Mouse (Mus musculus): Measurements from ENCODE around the gene Cacnb3.
"Not testable (repeated sequence)": the region's sequence is repeated elsewhere in the genome, so short reads cannot be mapped to it uniquely, and the experiment has no call there.

Gene Cacnb3

DNA sequence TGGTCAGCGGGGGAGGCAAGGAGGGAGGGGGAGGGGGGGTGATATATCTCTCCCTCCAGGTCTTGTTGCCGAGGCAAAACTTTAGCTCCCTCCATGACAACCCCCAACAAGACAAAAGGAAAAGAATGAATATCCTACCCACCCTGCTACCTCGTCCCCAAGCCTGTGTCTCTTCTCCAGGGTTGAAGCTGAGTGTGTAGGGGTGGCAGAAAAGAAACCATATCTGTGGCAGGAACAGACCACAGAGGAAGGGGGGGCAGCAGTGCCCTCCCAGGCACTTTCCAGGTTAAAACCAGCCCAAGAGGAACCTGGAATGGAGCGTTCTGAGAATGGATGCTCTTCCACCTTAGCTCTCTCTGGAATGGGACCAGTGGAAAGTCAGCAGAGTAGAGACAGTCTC, at the start of gene Cacnb3:
Gene Cacnb3, plus strand, starts transcription at position 301 of the 400 bp plus-strand sequence.
- in situ Hi-C loops (cut with MboI; ENCODE audit: low pct_unique_long_range_greater_than_20kb in 1 of 2, low sequenced_read_pairs in 2 of 2, unreplicated experiment in 1 of 2) = no loop called here

DNA sequence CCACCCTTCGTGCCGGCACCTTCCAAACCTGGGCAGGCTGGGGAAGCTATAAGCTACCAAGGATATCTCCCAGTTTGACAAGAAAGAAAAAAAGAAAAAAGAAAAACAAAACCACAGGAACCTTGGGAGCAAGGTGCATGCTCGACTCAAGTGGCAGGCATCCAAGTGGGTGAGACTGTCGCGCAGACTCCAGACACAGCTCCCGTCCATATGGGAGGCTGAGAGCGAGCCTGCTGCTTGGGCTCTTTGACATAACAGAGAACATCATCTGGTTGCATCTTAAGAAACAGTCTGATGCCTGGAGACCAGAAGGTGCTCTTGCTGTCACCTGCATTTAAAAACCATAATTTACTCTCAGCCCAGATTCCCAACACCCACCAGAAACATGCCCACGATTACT, 48.2 kb upstream of the Cacnb3 start:
- in situ Hi-C loops (cut with MboI; ENCODE audit: low pct_unique_long_range_greater_than_20kb in 1 of 2, low sequenced_read_pairs in 2 of 2, unreplicated experiment in 1 of 2) = no loop called here

DNA sequence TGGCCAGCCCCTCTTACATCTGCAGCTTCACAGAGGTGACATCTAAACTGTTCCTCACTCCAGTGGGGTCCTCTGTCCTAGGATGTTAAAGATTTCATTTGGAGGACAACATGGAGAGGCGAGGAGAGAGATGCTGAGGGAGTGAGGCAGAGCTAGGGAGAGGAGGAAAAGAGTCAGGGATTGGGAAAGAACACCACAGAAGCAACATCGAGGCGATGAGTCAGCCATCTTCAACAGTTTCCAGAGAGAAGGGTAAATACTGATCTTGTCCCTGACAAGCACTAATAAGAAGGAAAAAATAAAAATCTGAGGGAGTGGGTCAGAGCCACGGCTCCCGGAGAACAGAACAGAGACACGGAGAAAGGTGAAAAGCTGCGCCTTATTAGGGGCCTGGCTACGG, 47.6 kb upstream of the Cacnb3 start:
- in situ Hi-C loops (cut with MboI; ENCODE audit: low pct_unique_long_range_greater_than_20kb in 1 of 2, low sequenced_read_pairs in 2 of 2, unreplicated experiment in 1 of 2) = no loop called here

DNA sequence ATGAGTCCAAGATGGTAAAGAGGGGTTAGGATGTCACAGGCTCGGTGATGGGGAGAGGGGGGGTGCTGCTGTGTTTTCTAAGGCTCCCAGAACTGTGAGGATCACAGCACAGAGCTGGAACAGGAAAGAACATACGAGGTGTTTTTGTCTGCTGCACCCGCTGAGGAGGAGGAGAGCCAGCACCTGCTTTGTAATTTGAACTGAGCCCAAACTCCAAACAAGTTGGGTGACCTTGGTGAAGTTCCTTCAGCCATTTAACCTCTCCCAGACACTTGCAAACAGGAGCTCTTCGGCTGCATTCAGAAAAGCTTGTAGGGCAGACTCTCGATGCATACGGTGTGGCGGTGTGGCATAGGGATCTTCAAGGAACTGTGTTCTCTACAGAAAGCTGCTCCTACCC, 45.2 kb upstream of the Cacnb3 start:
- in situ Hi-C loops (cut with MboI; ENCODE audit: low pct_unique_long_range_greater_than_20kb in 1 of 2, low sequenced_read_pairs in 2 of 2, unreplicated experiment in 1 of 2) = no loop called here

DNA sequence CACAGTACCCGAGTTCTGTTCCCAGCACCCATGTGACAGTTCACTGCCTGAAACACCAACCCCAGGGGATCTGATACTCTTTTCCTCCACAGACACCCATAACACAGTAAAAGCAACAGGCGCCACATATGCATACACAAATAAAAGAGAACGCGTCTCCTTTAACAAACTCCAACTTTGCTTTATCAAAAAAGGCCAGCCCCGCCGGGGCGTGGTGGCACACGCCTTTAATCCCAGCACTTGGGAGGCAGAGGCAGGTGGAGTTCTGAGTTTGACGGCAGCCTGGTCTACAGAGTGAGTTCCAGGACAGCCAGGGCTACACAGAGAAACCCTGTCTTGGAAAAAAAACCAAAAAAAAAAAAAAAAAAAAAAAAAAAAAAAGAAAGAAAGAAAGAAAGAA, 44.5 kb upstream of the Cacnb3 start:
- in situ Hi-C loops (cut with MboI; ENCODE audit: low pct_unique_long_range_greater_than_20kb in 1 of 2, low sequenced_read_pairs in 2 of 2, unreplicated experiment in 1 of 2) = not testable (repeated sequence)

DNA sequence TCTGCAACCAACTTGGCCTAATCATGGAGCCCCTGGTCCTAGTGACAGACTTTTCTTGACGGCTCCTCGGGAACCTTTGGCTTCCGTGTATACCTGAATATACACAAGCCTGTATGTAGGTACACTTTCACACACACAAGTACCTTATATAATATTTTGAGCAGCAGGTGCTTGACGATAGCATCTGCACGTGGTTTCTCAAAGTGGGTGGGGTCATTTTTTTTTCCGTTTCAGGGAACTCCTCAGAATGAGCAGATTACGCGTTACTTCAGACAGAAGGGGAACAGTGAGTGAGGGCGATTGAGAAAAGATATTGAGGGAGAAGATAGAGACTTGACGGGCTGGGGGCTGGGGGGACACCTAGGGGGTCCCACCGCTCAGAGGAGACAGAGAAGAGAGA, 42.9 kb upstream of the Cacnb3 start:
- in situ Hi-C loops (cut with MboI; ENCODE audit: low pct_unique_long_range_greater_than_20kb in 1 of 2, low sequenced_read_pairs in 2 of 2, unreplicated experiment in 1 of 2) = no loop called here

DNA sequence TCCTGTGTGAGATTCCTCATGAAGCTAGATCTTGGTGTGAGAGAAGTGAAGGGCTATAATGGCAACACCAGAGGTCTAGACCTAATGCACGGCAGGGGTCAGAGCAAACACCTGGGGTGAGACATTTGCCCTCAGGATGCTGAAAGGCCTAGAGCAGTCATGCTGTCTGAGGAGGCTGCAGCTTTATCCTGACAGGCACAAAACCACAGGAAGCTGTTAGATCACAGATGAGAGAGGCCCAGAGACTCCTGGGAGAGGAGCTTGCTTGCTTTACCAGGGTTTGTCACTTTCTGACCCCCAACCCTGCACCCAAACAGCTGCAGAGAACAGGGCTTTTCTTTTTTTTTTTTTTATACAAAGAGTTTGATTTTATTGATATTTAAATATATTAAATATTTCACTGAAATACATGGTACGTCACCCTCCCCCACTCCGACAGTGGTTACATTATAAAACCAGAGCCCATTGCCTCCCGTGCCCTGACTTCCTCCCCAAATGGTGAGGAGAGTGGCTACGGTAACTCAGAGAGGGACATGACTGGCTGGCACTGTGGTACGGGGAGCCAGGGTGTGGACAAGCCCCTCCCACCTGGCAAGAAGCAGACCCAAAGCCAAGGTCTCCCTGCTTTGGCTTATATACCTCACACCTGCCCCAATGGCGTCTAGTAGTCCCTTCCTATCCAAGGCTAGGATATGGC, 40.9 kb upstream of the Cacnb3 start:
- in situ Hi-C loops (cut with MboI; ENCODE audit: low pct_unique_long_range_greater_than_20kb in 1 of 2, low sequenced_read_pairs in 2 of 2, unreplicated experiment in 1 of 2) = no loop called here

DNA sequence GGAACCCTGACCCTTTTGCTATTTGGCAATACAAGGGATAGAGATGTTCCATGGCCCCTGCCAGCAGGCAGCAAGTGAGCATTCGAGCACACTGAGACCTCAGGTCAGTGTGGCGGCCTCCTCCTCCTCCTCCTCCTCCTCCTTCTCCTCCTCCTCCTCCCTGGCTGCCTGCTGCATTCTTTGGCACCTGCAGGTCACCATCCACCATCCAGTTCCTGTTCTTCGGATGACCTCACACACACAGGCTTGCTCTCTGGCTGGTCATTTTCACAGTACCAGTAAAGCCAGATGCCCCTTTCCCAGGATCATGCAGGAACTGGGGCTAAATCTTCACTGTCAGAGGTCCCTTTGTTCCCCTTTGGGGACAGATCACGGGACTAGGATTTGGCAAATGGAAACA, 39.2 kb upstream of the Cacnb3 start:
- in situ Hi-C loops (cut with MboI; ENCODE audit: low pct_unique_long_range_greater_than_20kb in 1 of 2, low sequenced_read_pairs in 2 of 2, unreplicated experiment in 1 of 2) = no loop called here

DNA sequence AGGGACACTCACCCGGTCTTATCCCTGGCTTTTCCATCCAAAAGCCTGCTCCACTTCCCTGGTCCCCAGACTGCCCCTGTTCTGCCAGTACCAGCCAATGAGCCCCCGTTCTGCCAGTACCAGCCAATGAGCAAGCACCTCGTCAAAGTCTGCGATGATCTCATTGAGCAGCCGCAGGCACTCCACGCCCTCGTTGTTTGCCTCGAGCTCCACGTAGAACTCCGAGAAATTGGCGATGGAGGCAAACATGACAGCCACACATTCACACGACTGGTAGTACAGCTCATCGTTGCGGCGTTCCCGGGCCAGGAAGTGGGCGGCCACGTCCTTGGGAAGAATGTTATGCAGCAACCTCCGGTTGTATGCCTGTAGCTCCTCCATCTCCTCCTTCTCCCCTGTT, 36.4 kb upstream of the Cacnb3 start:
- in situ Hi-C loops (cut with MboI; ENCODE audit: low pct_unique_long_range_greater_than_20kb in 1 of 2, low sequenced_read_pairs in 2 of 2, unreplicated experiment in 1 of 2) = no loop called here

DNA sequence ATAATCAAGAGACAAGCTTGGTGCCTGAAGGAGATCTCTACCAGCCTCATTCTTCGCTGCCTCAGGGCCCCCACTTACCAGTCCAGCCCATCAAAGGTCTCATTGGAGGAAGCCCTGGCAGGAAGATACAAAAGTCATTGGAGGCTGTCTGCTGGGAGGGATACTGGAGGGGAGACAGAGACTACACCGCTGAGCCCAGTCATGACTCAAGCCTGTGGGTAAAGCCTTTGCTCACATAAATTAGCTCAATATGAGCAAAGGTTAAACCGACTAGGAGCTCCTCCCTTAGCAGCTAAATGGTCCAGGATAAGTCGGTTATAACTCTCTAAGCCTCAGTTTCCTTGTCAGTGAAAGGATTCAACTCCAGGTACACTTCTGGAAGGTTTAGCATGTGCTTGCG, 35.6 kb upstream of the Cacnb3 start:
- in situ Hi-C loops (cut with MboI; ENCODE audit: low pct_unique_long_range_greater_than_20kb in 1 of 2, low sequenced_read_pairs in 2 of 2, unreplicated experiment in 1 of 2) = no loop called here

DNA sequence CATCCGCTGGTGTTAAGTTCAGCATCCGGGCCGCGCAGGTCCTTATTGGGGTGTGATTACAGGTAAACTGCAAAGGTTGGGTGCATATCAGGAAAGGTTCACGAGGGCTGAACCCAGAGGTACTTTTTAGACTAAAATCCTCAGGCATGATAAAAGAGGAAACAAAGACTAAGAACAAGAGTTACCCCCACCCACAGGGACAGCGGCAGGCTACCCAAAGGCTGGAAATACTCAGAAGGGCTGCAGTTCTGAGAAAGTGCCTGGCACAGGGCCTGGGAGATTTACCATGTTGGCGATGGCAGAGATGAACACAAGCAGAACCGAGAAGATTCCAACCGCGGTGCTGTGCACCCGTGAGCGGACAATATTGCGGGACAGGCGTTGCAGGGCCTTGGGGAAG, 34.0 kb upstream of the Cacnb3 start:
- in situ Hi-C loops (cut with MboI; ENCODE audit: low pct_unique_long_range_greater_than_20kb in 1 of 2, low sequenced_read_pairs in 2 of 2, unreplicated experiment in 1 of 2) = no loop called here

DNA sequence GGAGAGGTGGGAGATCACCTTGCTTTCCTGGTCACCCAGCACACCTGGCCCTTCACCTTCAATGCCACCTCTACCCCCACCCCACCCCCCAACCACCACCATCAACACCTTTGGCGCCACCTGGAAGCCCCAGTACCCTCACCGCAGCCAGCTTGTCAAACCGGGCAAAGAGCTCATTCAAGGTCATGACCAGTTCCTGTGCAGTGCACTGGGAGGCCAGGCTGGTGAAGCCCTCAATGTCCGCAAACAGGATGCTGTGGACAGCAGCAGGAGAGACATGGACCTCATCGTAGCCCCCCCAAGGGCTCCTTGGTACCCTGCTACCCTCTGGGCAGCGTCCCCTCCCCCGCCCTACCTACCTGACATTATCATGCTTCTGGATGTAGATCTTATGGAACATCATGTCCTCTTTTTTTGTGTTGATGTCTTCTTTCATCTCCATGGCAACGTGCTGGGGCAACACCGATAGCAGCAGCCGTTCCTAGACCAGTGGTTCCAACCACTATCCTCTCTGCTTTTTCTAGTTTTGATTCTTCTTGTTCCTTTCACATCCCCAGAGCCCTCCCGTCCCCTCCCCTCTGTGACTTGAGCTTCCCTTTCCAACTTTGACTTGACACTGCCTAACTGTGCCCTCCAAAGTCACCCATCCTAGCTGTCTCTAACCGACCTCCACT, 30.5 kb upstream of the Cacnb3 start:
- in situ Hi-C loops (cut with MboI; ENCODE audit: low pct_unique_long_range_greater_than_20kb in 1 of 2, low sequenced_read_pairs in 2 of 2, unreplicated experiment in 1 of 2) = no loop called here

DNA sequence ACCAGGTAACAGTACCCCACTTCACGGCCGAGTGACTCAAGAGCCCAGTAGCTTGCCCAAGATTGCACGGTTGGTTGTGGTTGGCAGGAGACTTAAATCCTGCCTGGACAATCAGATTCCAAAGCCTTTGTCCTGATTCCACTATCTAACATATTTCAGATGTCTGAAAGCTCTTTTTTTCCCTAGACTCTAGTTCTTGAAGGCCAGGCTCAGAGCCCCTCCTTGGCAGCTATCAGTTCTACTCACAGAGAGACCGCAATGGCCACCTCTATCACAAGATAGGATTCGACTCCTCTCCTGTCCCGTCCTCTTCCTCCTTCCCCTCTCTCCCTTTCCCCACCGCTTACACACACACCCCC, 28.8 kb upstream of the Cacnb3 start:
- in situ Hi-C loops (cut with MboI; ENCODE audit: low pct_unique_long_range_greater_than_20kb in 1 of 2, low sequenced_read_pairs in 2 of 2, unreplicated experiment in 1 of 2) = no loop called here

DNA sequence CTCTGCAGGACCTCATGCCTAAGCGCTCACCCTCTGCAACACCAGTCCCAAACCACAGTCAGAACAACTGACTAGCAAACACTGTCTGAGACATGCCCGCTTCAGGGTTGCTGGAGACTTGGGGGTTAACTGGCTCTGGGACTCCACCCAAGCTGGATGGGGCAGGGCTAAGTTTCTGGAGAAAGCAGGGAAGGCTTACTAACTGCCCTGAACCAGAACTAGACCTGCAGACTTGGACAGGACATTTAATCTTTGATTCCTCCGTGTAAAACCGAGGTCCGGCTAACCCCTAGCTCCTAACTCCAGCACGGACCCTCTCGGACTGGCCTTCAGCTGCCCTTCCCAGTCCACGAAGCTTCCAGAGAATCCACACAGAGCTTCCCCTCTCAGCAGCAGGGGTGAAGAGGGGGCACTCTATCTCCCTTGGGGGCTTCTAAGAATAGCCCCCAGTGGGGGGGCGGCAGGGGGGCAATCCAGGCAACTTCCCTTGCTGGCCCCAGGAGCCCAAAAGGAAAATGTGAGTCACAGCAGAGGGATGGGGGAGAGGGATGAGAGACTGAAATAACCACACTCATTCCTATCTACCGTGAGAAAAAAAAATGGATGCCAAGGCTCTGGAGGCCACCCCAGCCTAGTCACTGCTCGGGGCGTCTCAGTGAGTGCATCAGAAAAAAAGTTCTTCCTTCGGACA, 28.3 kb upstream of the Cacnb3 start:
- in situ Hi-C loops (cut with MboI; ENCODE audit: low pct_unique_long_range_greater_than_20kb in 1 of 2, low sequenced_read_pairs in 2 of 2, unreplicated experiment in 1 of 2) = no loop called here

DNA sequence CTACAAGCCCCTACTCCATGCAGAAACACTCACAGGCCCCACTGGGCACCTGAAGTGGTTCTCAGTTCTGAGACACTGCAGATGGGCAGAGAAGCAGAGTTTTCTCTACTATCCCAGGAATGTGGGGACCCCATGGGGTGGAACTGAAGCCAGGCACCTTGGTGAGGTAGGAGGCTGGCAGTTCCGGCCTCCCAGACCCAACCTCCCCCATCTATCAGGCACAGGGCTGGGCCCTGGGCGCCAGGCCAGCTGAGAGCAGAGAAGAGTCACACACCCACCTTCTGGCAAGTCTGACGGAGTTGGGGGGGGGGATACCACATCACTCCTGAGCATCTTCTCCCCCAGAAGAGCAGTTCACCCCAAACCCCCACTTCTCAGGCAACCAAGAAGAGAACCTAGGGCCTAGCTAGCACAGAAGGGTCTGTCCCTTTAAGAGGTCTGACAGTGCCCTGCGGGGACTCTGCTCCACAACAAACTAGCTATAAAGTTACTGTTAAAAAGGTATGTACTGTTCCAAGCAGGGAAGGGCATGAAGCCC, 27.6 kb upstream of the Cacnb3 start:
- in situ Hi-C loops (cut with MboI; ENCODE audit: low pct_unique_long_range_greater_than_20kb in 1 of 2, low sequenced_read_pairs in 2 of 2, unreplicated experiment in 1 of 2) = no loop called here

DNA sequence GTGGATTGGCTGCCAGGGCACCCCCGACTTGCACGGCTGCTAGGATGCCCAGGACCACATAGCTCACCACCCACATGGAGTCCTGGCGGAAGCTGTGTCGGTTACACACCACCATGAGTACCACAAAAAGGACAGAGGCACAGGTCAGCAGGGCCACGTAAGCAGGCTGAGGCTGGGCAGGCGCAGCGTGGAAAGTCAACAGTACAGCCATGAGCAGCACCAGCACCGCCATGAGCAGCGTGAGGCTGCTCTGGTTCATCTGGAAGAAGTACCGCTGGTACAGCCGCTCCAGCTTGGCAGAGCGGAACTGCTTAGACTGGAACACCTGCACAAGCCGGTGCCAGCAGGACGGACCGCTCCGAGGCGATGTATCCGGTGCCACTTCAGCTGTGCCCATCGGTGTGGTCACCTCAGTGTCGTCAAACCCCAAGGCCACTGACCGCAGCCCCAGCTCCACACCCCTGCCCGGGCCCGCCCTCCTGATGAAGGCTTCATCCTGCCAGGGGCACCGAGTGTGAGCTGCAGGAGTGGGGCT, 26.5 kb upstream of the Cacnb3 start:
- in situ Hi-C loops (cut with MboI; ENCODE audit: low pct_unique_long_range_greater_than_20kb in 1 of 2, low sequenced_read_pairs in 2 of 2, unreplicated experiment in 1 of 2) = no loop called here

DNA sequence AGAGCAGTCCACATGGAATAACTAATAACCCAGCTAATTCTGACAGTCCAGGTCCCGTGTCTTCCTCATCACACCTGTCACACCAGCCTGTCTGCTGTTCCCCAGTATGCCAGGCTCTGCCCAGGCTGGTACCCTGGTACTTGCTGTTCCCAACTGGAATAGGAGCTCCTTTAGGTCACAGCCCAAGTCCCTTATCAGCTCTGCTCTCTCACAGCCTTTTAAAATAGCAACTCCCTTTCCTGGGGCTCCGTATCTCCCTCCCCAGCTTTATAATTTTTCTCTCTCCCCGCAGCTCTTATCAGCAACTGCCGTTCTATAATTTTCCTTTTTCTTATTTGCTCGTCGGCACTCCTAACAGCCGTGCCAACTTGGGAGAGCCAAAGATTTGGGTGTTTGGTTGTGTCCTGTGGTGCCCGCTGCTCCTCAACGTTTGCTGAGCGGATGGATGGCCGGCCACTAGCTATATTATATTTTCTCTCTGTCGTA, 24.5 kb upstream of the Cacnb3 start:
- in situ Hi-C loops (cut with MboI; ENCODE audit: low pct_unique_long_range_greater_than_20kb in 1 of 2, low sequenced_read_pairs in 2 of 2, unreplicated experiment in 1 of 2) = no loop called here

DNA sequence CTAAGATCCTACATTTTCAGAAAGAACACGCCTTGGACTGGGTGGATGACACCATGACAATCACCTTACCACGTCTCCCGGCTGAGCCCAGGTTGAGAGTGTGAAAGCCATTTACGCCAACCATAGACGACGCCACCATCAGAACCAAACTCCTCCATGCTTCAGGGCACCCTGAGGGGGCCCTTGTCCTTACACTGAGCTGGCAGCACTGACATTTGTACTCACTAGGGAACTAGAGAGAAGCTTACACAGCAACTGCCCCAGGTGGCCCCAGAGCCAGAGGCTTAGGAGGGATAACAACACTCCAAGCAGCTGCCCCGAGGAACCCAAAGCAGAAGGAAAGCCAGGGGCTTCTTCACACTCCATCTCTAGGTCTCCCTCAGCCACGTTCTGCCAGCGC, 23.9 kb upstream of the Cacnb3 start:
- in situ Hi-C loops (cut with MboI; ENCODE audit: low pct_unique_long_range_greater_than_20kb in 1 of 2, low sequenced_read_pairs in 2 of 2, unreplicated experiment in 1 of 2) = no loop called here

DNA sequence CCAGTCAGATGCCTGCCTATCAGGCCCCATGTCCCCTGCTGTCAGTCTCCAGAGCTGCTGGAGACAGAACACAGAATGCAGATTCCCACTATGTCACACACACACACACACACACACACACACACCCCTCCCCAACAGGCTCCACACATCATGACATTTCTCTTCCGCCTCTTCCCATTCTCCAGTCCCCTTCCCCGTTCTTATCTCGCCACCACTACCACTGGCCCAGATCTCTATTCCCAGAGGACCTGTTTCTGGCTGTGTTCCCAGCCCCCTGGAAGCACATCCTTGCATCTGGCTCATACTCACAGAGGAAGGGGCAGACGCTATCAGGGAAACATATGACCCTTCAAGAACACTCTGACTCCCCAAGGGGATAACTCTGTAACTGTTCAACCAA, 23.1 kb upstream of the Cacnb3 start:
- in situ Hi-C loops (cut with MboI; ENCODE audit: low pct_unique_long_range_greater_than_20kb in 1 of 2, low sequenced_read_pairs in 2 of 2, unreplicated experiment in 1 of 2) = no loop called here

Data from mouse embryonic stem cell (cell line).